Mouse (Mus musculus): ENCODE data around the gene Zfp219. TPM values are rescaled to one million over a fixed set of nuclear protein-coding genes. Genes with fewer than 3 reads are reported as not detected.

Zfp219 gene
- polyA plus RNA-seq, 1 experiment from 2014 or later = 31.1 TPM

DNA sequence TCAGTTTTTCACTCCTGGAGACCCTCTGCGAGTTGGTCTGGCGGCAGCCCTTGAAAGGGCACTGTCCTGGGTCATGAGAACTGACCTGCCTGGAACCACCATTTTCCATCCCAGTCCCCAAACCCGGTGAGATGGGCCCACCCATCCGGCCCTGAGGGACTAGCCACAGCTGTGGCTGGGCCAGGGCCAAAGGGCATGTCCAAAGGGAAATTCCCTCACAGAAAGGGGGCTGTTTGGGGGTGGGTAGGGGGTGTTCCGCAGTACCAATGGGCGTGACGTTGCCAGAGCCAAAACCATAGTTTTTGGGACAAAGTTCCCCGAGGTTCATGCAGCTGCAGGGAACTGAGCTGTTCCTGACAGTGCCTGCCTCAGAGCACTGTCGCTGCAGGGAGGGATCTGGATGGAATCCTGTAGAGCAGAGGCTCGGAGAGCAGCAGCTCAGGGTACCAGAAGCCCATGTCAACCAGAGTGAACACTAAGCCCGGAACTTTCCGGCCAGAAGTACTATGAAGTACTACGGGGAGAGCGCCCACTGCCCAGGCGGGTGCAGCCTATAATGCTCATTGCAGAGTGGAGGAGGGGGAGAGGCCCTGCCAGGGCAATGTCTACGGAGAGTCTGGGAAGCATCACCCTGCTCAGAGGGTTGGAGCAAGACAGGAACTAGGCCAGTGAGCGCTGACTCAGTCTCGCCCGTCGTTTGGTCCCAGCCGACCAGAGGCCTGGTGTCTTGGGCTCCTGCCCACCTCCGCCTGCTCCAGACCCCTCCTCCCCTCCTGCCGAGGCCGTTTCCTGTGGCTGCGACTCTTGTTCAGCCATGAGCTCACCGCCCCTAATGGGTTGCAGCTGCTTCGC, 35.0 kb downstream of the Zfp219 start:
- WGBS = 1% methylated on average over 27 of the region's 27 CpGs
- Histone ChIP-seq H3K36me3 (peaks cover 34% of the 10 kb centered on the region), H3K4me1 (peaks cover 23% of the 10 kb centered on the region), H3K4me3 (peak overlapping the region; percentile 78), H3K27me3 (ENCODE audit: insufficient read depth, poor library complexity, severe bottlenecking) (0 out of 2 replicates have a peak, but pooled peaks cover 11% of the 10 kb centered on the region), H3K9me3 (no peaks in the 10 kb centered on the region), H3K27ac (peak overlapping the region; percentile 94)
- DNase-seq (ENCODE audit: low spot score) = peak; percentile 88

DNA sequence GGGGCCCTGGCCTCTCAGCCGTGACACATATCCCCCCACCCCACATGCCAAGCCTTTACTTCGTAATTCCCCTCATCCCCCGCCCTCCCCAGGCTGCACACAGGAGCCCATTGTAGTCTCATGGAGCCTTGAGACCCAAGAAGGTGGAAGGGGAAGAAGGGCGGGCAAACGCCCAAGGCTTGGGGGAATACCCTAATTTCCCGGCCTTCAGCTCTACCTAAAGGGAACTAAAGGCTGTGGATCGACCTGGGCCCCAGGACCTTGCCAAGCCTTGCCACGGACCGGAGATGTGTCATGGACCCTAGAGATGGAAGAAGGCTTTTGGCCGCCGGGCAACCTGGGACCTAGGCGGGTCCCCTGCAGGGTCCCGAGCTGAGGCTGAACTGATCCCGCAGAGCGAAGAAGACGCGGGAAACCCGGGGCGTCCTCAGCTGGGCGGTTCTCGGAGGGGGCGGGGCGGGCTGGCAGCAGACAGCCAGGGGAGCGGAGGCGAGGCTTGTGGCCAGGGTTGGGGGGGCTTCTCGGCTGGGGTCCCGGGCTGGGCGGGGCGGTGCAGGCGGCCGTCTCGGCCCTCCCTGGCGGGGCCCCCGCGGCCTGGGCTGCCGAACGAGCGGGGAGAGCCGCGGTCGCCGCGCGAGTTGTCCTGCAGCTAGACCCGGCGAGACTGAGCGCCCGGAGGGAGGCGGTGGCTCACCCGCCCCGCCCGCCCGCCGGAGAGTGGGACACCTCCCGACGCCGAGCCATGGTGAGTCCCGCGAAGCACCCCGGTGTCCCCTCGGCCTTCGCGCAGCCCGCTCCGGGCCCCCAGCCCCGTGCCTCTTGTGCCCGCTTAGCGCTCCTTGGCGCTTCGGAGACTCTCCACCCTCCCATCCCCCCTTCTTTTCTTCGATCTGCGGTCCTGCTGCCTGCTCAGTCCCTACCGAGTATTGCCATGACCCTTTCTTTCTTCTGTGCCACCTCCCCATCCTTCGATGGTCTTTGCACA, 36.0 kb downstream of the Zfp219 start, which contains the start of gene Arhgef40:
Arhgef40 (plus strand) TSS at position 473 of the 985 bp plus-strand sequence.
- under 1% methylated on average over 63 of the region's 74 CpGs for WGBS
- peaks cover 23% of the 10 kb centered on the region for H3K4me1 ChIP-seq
- peaks cover 24% of the 10 kb centered on the region for H3K36me3 ChIP-seq
- 0 out of 2 replicates have a peak, but pooled peaks cover 9% of the 10 kb centered on the region for H3K27me3 ChIP-seq (ENCODE audit: insufficient read depth, poor library complexity, severe bottlenecking)
- H3K9me3 ChIP-seq = no peaks in the 10 kb centered on the region
- peak within 1 kb of the TSS; percentile 94 for H3K27ac ChIP-seq
- DNase-seq (ENCODE audit: low spot score) = peak; percentile 91
- H3K4me3 ChIP-seq = peak within 1 kb of the TSS; percentile 78

DNA sequence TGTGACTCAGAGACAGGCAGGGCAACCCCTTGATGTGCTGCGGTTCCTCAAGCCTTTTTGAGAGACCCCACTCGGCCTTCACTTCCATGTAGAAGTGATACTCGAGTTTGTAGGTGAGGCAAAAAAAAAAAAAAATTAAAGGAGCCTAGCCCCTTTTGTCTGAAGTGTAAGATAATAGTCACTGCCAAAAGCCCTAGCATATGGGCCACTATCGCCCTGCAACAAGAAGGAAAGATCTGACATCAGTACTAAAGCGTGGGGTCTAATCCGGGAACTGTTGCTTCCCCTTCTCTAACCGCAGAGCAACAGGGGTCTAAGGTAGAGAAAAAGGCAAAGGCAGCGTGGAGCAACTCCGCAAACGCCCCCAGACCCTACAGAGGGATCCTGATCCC, 36.7 kb downstream of the Zfp219 start:
- H3K9me3 ChIP-seq = no peaks in the 10 kb centered on the region
- peak overlapping the region; percentile 94; the same call in 1 of the 2 replicates for H3K27ac ChIP-seq
- 7% methylated on average over 10 of the region's 10 CpGs for WGBS
- peak overlapping the region; percentile 78 for H3K4me3 ChIP-seq
- peaks cover 17% of the 10 kb centered on the region for H3K36me3 ChIP-seq
- no peak for DNase-seq (ENCODE audit: low spot score)
- 0 out of 2 replicates have a peak, but pooled peaks cover 3% of the 10 kb centered on the region for H3K27me3 ChIP-seq (ENCODE audit: insufficient read depth, poor library complexity, severe bottlenecking)
- H3K4me1 ChIP-seq = peaks cover 23% of the 10 kb centered on the region

GRCm38 (mm10) chr14:51983251-51983650, 37.3 kb downstream of the Zfp219 start:
- no peak overlapping the region for H3K4me3 ChIP-seq
- no peaks in the 10 kb centered on the region for H3K27me3 ChIP-seq (ENCODE audit: insufficient read depth, poor library complexity, severe bottlenecking)
- H3K27ac ChIP-seq = no peak overlapping the region
- peaks cover 23% of the 10 kb centered on the region for H3K4me1 ChIP-seq
- H3K36me3 ChIP-seq = peaks cover 11% of the 10 kb centered on the region
- no peaks in the 10 kb centered on the region for H3K9me3 ChIP-seq
- 58% methylated on average over 4 of the region's 4 CpGs for WGBS
- no peak for DNase-seq (ENCODE audit: low spot score)

DNA sequence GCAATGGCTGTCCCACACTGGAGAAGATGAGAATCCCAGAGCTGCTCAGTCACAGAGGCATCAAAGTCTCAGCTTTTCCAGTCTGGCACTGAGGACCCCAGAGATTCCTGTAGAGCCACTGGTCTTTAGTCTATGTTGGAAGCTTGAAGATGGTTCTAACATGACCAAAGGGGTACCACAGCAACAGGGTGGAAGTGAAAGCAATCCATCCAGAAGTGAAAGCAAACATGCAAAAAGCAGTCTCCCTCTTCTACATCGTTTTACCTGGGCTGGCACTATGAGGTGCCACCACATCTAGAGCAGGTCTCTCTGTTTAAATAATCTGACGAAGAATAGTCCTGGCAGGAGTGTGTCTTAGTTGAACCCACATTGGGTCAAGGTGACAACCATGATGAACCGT, 41.3 kb downstream of the Zfp219 start:
- WGBS = 74% methylated on average over 3 of the region's 3 CpGs
- Histone ChIP-seq H3K27ac (no peak overlapping the region), H3K4me3 (no peak overlapping the region), H3K27me3 (ENCODE audit: insufficient read depth, poor library complexity, severe bottlenecking) (no peaks in the 10 kb centered on the region), H3K4me1 (peaks cover 7% of the 10 kb centered on the region), H3K36me3 (no peaks in the 10 kb centered on the region), H3K9me3 (no peaks in the 10 kb centered on the region)
- DNase-seq (ENCODE audit: low spot score) = no peak

GRCm38 (mm10) chr14:51967400-51967799, 53.1 kb downstream of the Zfp219 start:
- Histone ChIP-seq H3K27ac (no peak overlapping the region), H3K4me3 (no peak overlapping the region), H3K4me1 (peaks cover 5% of the 10 kb centered on the region; the same call in 1 of the 2 replicates), H3K36me3 (no peaks in the 10 kb centered on the region), H3K9me3 (no peaks in the 10 kb centered on the region), H3K27me3 (ENCODE audit: insufficient read depth, poor library complexity, severe bottlenecking) (no peaks in the 10 kb centered on the region)
- WGBS = 83% methylated on average over 3 of the region's 3 CpGs
- no peak for DNase-seq (ENCODE audit: low spot score)

- Histone ChIP-seq H3K36me3 (no peaks in the 10 kb centered on the region), H3K9me3 (0 out of 2 replicates have a peak, but pooled peaks cover 5% of the 10 kb centered on the region), H3K4me3 (no peak overlapping the region), H3K4me1 (peaks cover 4% of the 10 kb centered on the region; the same call in 1 of the 2 replicates), H3K27ac (no peak overlapping the region), H3K27me3 (ENCODE audit: insufficient read depth, poor library complexity, severe bottlenecking) (peaks cover 4% of the 10 kb centered on the region; the same call in 1 of the 2 replicates)
- 81% methylated on average over 2 of the region's 2 CpGs for WGBS
- no peak for DNase-seq (ENCODE audit: low spot score)
Measured at GRCm38 (mm10) chr14:51960316-51960715, 60.2 kb downstream of the Zfp219 start.

Other genes with a start within 250 kb of the Zfp219 start
- gene Ang4, start 247.1 kb downstream of the Zfp219 start, polyA plus RNA-seq (2016; fragmentation: Nextera tagmentation; extraction: Ambion mirVana) = not detected in 2 replicates
- not detected in 2 replicates for gene AY358078, start 220.7 kb downstream of the Zfp219 start, polyA plus RNA-seq (2016; fragmentation: Nextera tagmentation; extraction: Ambion mirVana)
- not detected in 2 replicates for gene Ear6, start 167.0 kb downstream of the Zfp219 start, polyA plus RNA-seq (2016; fragmentation: Nextera tagmentation; extraction: Ambion mirVana)
- 40.0 and 45.1 TPM in 2 replicates for gene Mettl17, start 135.9 kb downstream of the Zfp219 start, polyA plus RNA-seq (2016; fragmentation: Nextera tagmentation; extraction: Ambion mirVana)
- gene Slc39a2, start 127.8 kb downstream of the Zfp219 start, polyA plus RNA-seq (2016; fragmentation: Nextera tagmentation; extraction: Ambion mirVana) = 0.53 and 0.63 TPM in 2 replicates
- gene Ndrg2, start 106.6 kb downstream of the Zfp219 start, polyA plus RNA-seq (2016; fragmentation: Nextera tagmentation; extraction: Ambion mirVana) = 92.7 and 155 TPM in 2 replicates
- gene Tppp2, start 102.3 kb downstream of the Zfp219 start, polyA plus RNA-seq (2016; fragmentation: Nextera tagmentation; extraction: Ambion mirVana) = not detected in 2 replicates
- not detected in 2 replicates for gene Rnase13, start 98.0 kb downstream of the Zfp219 start, polyA plus RNA-seq (2016; fragmentation: Nextera tagmentation; extraction: Ambion mirVana)
- 72.3 and 86.4 TPM in 2 replicates for gene Arhgef40, start 36.0 kb downstream of the Zfp219 start, polyA plus RNA-seq (2016; fragmentation: Nextera tagmentation; extraction: Ambion mirVana)
- gene Tmem253, start 5.1 kb downstream of the Zfp219 start, polyA plus RNA-seq (2016; fragmentation: Nextera tagmentation; extraction: Ambion mirVana) = 0.27 and 0.57 TPM in 2 replicates
- gene Olfr221, start 21.7 kb upstream of the Zfp219 start, polyA plus RNA-seq (2016; fragmentation: Nextera tagmentation; extraction: Ambion mirVana) = not detected in 2 replicates
- 506 and 686 TPM in 2 replicates for gene Hnrnpc, start 83.3 kb upstream of the Zfp219 start, polyA plus RNA-seq (2016; fragmentation: Nextera tagmentation; extraction: Ambion mirVana)
- 52.3 and 61.7 TPM in 2 replicates for gene Rpgrip1, start 90.0 kb upstream of the Zfp219 start, polyA plus RNA-seq (2016; fragmentation: Nextera tagmentation; extraction: Ambion mirVana)
- gene Supt16, start 176.7 kb upstream of the Zfp219 start, polyA plus RNA-seq (2016; fragmentation: Nextera tagmentation; extraction: Ambion mirVana) = 40.6 and 45.2 TPM in 2 replicates
- gene Chd8, start 237.0 kb upstream of the Zfp219 start, polyA plus RNA-seq (2016; fragmentation: Nextera tagmentation; extraction: Ambion mirVana) = 32.6 and 34.0 TPM in 2 replicates

All from heart, embryonic 10.5 days (tissue).